Mouse (Mus musculus): ENCODE data around the gene Hs2st1. TPM values are rescaled to one million over a fixed set of nuclear protein-coding genes. Genes with fewer than 3 reads are reported as not detected.

Gene Hs2st1
- polyA plus RNA-seq (2017; shearing (Covaris generic)) = 18.6 TPM

GRCm38 (mm10) chr3:144570047-144570815 is at the start of gene Hs2st1, which contains the start of gene Selenof:
Gene Hs2st1, minus strand, starts transcription at chr3:144570181.
Gene Selenof, plus strand, starts transcription at chr3:144570304.

Other genes starting within 250 kb of the Hs2st1 start
- 314 TPM for gene Selenof, start 123 bp upstream of the Hs2st1 start, polyA plus RNA-seq (2017; shearing (Covaris generic))
- gene Sh3glb1, start 150.2 kb upstream of the Hs2st1 start, polyA plus RNA-seq (2017; shearing (Covaris generic)) = 220 TPM
- gene Clca3a1, start 190.8 kb upstream of the Hs2st1 start, polyA plus RNA-seq (2017; shearing (Covaris generic)) = 0.09 TPM
- gene Clca3a2, start 249.3 kb upstream of the Hs2st1 start, polyA plus RNA-seq (2017; shearing (Covaris generic)) = not detected

Data from naive thymus-derived CD4-positive, alpha-beta T cell, adult 5 months (primary cell).